Mouse (Mus musculus) mature B cell (primary cell): ENCODE results near the gene Herc4.

Experiments
- in situ Hi-C: fragments of 300-500 bp; cut with MboI; formaldehyde crosslinking; loops from 2 replicates; pipeline ENCODE4 v1.14.3; 2019

The Herc4 gene

GRCm38 (mm10) chr10:63248421-63248820, 4.8 kb downstream of the Herc4 start:
- in situ Hi-C loops: no loop called here

GRCm38 (mm10) chr10:63258696-63259095, 15.1 kb downstream of the Herc4 start:
- in situ Hi-C loops: no loop called here

GRCm38 (mm10) chr10:63259340-63259739, 15.7 kb downstream of the Herc4 start:
- in situ Hi-C loops: no loop called here

- in situ Hi-C loops: loop anchor here (10.0 kb wide), 1 partner anchor 113 kb away; no protein-coding TSS in a partner anchor
Observed at GRCm38 (mm10) chr10:63267941-63268340, 24.3 kb downstream of the Herc4 start.

- in situ Hi-C loops: no loop called here
Observed at GRCm38 (mm10) chr10:63272401-63272800, 28.8 kb downstream of the Herc4 start.

- in situ Hi-C loops: no loop called here
Observed at GRCm38 (mm10) chr10:63272868-63273267, 29.3 kb downstream of the Herc4 start.

- in situ Hi-C loops: no loop called here
Observed at GRCm38 (mm10) chr10:63277010-63277409, 33.4 kb downstream of the Herc4 start.

GRCm38 (mm10) chr10:63279851-63280250, 36.2 kb downstream of the Herc4 start:
- in situ Hi-C loops: no loop called here

- in situ Hi-C loops: no loop called here
Observed at GRCm38 (mm10) chr10:63282417-63282816, 38.8 kb downstream of the Herc4 start.

- in situ Hi-C loops: no loop called here
Observed at GRCm38 (mm10) chr10:63282846-63283245, 39.2 kb downstream of the Herc4 start.

GRCm38 (mm10) chr10:63302356-63302755, 58.7 kb downstream of the Herc4 start:
- in situ Hi-C loops: loop anchor here (10.0 kb wide), 1 partner anchor 148 kb away; no protein-coding TSS in a partner anchor

- in situ Hi-C loops: loop anchor here (10.0 kb wide), 1 partner anchor 154 kb away; no protein-coding TSS in a partner anchor
Observed at GRCm38 (mm10) chr10:63308582-63309366, 65.2 kb downstream of the Herc4 start.

- in situ Hi-C loops: no loop called here
Observed at GRCm38 (mm10) chr10:63313726-63314125, 70.1 kb downstream of the Herc4 start.

- in situ Hi-C loops: no loop called here
Observed at GRCm38 (mm10) chr10:63327091-63327490, 83.5 kb downstream of the Herc4 start.

GRCm38 (mm10) chr10:63336901-63337300, 93.3 kb downstream of the Herc4 start:
- in situ Hi-C loops: no loop called here

- in situ Hi-C loops: no loop called here
Observed at GRCm38 (mm10) chr10:63337326-63337725, 93.7 kb downstream of the Herc4 start.

GRCm38 (mm10) chr10:63337951-63338836, 94.6 kb downstream of the Herc4 start:
- in situ Hi-C loops: no loop called here

GRCm38 (mm10) chr10:63338914-63339643, 95.5 kb downstream of the Herc4 start:
- in situ Hi-C loops: no loop called here

GRCm38 (mm10) chr10:63341351-63341750, 97.7 kb downstream of the Herc4 start:
- in situ Hi-C loops: no loop called here

GRCm38 (mm10) chr10:63344751-63345150, 101.1 kb downstream of the Herc4 start:
- in situ Hi-C loops: no loop called here

- in situ Hi-C loops: no loop called here
Observed at GRCm38 (mm10) chr10:63348291-63348690, 104.7 kb downstream of the Herc4 start.

GRCm38 (mm10) chr10:63350666-63351065, 107.1 kb downstream of the Herc4 start:
- in situ Hi-C loops: no loop called here
